Mouse (Mus musculus): ENCODE data around the gene Romo1. TPM values are rescaled to one million over a fixed set of nuclear protein-coding genes. Genes with fewer than 3 reads are reported as not detected.
A peak's percentile ranks its signal among the peaks of the same experiment; 100 is the strongest.

Romo1 gene
- polyA plus RNA-seq, 1 experiment from 2014 or later: 422 TPM

DNA sequence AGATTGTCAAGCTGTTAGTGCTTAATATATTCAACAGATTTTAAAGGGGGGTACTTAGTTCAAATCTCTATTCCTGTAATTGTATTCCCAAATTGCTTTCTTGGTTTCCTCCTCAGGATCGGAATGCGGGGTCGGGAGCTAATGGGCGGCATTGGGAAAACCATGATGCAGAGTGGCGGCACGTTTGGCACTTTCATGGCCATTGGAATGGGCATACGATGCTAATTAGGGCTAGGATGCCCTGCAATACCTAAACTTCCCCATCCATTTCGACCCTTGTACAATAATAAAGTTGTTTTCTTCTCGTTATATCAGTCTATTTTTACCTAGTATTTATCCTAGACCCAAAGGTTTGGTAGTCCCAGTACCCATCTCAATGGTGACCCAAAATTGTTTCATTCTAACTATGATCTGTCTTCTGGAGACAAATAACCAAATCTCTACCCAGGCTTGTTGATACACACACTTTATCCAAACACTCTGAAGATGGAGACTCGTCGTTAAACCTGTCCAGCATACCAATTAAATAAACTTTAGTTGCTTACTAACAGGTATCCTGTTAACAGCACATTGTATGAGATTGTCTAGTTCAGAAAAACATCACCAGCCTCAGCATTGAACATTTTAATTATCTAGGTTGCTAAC lies 1.8 kb downstream of the Romo1 start:
- Histone ChIP-seq H3K4me2 (replicated peaks) (peak overlapping the region; percentile 54; the same call in 1 of the 2 replicates), H3K27ac (replicated peaks) (no peak overlapping the region), H3K27me3 (no peaks in the 10 kb centered on the region), H3K9ac (replicated peaks) (no peak overlapping the region), H3K9me3 (no peaks in the 10 kb centered on the region), H3K4me3 (peak overlapping the region; percentile 78; the same call in 1 of the 2 replicates), H3K36me3 (peaks cover 42% of the 10 kb centered on the region), H3K4me1 (peaks cover 13% of the 10 kb centered on the region)
- ATAC-seq (ENCODE audit: low FRiP score, low read depth): no peak
- 65% methylated on average over 11 of the region's 11 CpGs for WGBS

DNA sequence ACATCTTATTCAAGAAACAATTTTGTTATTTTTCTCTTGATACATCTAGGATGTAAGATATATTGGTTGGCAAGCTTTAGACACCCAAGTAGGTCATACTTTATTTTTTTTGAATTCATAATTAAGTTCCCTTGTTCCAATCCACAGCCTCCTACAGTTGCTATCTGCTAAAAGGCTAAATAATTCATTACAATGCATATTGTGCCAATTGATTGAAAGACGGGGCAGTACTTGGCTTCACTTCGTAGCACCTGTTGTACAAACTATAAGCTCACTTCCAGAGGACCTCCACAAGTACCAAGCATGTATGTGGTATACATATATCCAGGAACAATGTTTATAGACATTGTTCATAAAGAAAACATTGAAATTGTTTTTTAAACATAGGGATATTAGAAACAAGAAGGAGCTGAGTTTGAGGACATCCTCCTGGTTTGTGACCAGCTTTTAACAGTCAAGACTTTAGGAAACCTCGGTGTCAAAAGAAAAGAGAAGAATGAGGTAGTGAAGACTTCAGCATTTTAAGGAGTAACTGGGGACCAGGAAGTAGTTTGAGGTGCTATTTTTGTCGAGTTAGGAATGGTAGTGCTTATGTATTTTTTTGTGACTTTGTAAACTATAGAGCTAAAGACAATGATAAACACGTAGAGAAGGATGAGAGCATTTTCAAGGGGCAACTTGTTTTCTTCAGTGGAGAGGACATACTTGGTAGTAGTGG lies 2.6 kb downstream of the Romo1 start:
- H3K4me2 ChIP-seq (replicated peaks): no peak overlapping the region
- H3K27me3 ChIP-seq: no peaks in the 10 kb centered on the region
- no peak overlapping the region for H3K9ac ChIP-seq (replicated peaks)
- ATAC-seq (ENCODE audit: low FRiP score, low read depth): no peak
- no peak overlapping the region for H3K4me3 ChIP-seq
- no peaks in the 10 kb centered on the region for H3K9me3 ChIP-seq
- no peak overlapping the region for H3K27ac ChIP-seq (replicated peaks)
- peaks cover 13% of the 10 kb centered on the region for H3K4me1 ChIP-seq
- WGBS: 76% methylated on average over 5 of the region's 5 CpGs
- H3K36me3 ChIP-seq: peaks cover 47% of the 10 kb centered on the region

GRCm38 (mm10) chr2:156147316-156147915 lies 3.6 kb downstream of the Romo1 start:
- H3K9me3 ChIP-seq: no peaks in the 10 kb centered on the region
- no peak overlapping the region for H3K4me3 ChIP-seq
- H3K27ac ChIP-seq (replicated peaks): no peak overlapping the region
- ATAC-seq (ENCODE audit: low FRiP score, low read depth): no peak
- H3K4me2 ChIP-seq (replicated peaks): no peak overlapping the region
- no peaks in the 10 kb centered on the region for H3K27me3 ChIP-seq
- WGBS: 93% methylated on average over 3 of the region's 3 CpGs
- peaks cover 13% of the 10 kb centered on the region for H3K4me1 ChIP-seq
- peaks cover 48% of the 10 kb centered on the region for H3K36me3 ChIP-seq
- H3K9ac ChIP-seq (replicated peaks): no peak overlapping the region

GRCm38 (mm10) chr2:156151538-156151937 lies 7.7 kb downstream of the Romo1 start:
- Histone ChIP-seq H3K36me3 (peaks cover 76% of the 10 kb centered on the region), H3K4me3 (no peak overlapping the region), H3K27me3 (no peaks in the 10 kb centered on the region), H3K9me3 (no peaks in the 10 kb centered on the region), H3K27ac (replicated peaks) (no peak overlapping the region), H3K9ac (replicated peaks) (no peak overlapping the region), H3K4me1 (no peaks in the 10 kb centered on the region), H3K4me2 (replicated peaks) (no peak overlapping the region)
- no peak for ATAC-seq (ENCODE audit: low FRiP score, low read depth)

- ATAC-seq (ENCODE audit: low FRiP score, low read depth): no peak
- Histone ChIP-seq H3K36me3 (peaks cover 83% of the 10 kb centered on the region), H3K27ac (replicated peaks) (no peak overlapping the region), H3K9me3 (no peaks in the 10 kb centered on the region), H3K4me3 (no peak overlapping the region), H3K4me1 (no peaks in the 10 kb centered on the region), H3K27me3 (no peaks in the 10 kb centered on the region), H3K4me2 (replicated peaks) (no peak overlapping the region), H3K9ac (replicated peaks) (no peak overlapping the region)
- 100% methylated on average over 1 of the region's 1 CpGs for WGBS
Measured at GRCm38 (mm10) chr2:156165478-156165877, 21.6 kb downstream of the Romo1 start.

GRCm38 (mm10) chr2:156166557-156166956 lies 22.7 kb downstream of the Romo1 start:
- Histone ChIP-seq H3K9ac (replicated peaks) (no peak overlapping the region), H3K4me1 (no peaks in the 10 kb centered on the region), H3K27me3 (no peaks in the 10 kb centered on the region), H3K4me2 (replicated peaks) (no peak overlapping the region), H3K27ac (replicated peaks) (no peak overlapping the region), H3K4me3 (no peak overlapping the region), H3K9me3 (no peaks in the 10 kb centered on the region), H3K36me3 (peaks cover 87% of the 10 kb centered on the region)
- 96% methylated on average over 5 of the region's 5 CpGs for WGBS
- ATAC-seq (ENCODE audit: low FRiP score, low read depth): no peak

DNA sequence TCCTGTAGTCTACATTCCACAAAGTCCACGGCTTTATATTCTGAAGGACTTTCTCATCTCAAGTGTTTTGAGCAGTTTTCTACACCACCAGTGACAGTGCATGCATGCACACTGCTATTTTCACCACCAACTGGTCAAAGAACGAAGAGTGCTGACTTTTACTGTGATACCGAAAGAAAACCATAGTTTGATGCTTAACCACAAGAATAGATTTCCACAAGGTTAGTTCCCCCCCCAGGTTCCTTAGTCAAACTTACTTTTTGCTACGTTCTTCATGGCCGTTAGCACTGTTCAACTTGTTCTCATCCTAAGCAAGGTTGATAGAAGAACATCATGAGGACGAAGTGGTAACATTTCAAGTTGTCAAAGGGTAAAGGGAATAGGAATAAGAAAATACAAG lies 33.2 kb downstream of the Romo1 start:
- Histone ChIP-seq H3K27ac (replicated peaks) (no peak overlapping the region), H3K4me3 (no peak overlapping the region), H3K4me1 (peaks cover 22% of the 10 kb centered on the region), H3K36me3 (peaks cover 43% of the 10 kb centered on the region), H3K9ac (replicated peaks) (no peak overlapping the region), H3K4me2 (replicated peaks) (0 out of 2 replicates have a peak overlapping the region, but pooled peaks have one; percentile 17), H3K9me3 (no peaks in the 10 kb centered on the region), H3K27me3 (no peaks in the 10 kb centered on the region)
- ATAC-seq (ENCODE audit: low FRiP score, low read depth): no peak
- 92% methylated on average over 6 of the region's 6 CpGs for WGBS

GRCm38 (mm10) chr2:156177651-156178050 lies 33.8 kb downstream of the Romo1 start:
- no peak overlapping the region for H3K4me3 ChIP-seq
- H3K9ac ChIP-seq (replicated peaks): no peak overlapping the region
- H3K27ac ChIP-seq (replicated peaks): no peak overlapping the region
- H3K4me2 ChIP-seq (replicated peaks): peak overlapping the region; percentile 88
- peaks cover 39% of the 10 kb centered on the region for H3K36me3 ChIP-seq
- no peaks in the 10 kb centered on the region for H3K27me3 ChIP-seq
- ATAC-seq (ENCODE audit: low FRiP score, low read depth): no peak
- H3K4me1 ChIP-seq: peaks cover 22% of the 10 kb centered on the region
- no peaks in the 10 kb centered on the region for H3K9me3 ChIP-seq
- 82% methylated on average over 7 of the region's 7 CpGs for WGBS

GRCm38 (mm10) chr2:156179046-156179795 lies 35.4 kb downstream of the Romo1 start:
- Histone ChIP-seq H3K9ac (replicated peaks) (peak overlapping the region; percentile 100), H3K4me1 (peaks cover 22% of the 10 kb centered on the region), H3K36me3 (peaks cover 30% of the 10 kb centered on the region), H3K9me3 (no peaks in the 10 kb centered on the region), H3K27me3 (no peaks in the 10 kb centered on the region), H3K27ac (replicated peaks) (peak overlapping the region; percentile 97), H3K4me2 (replicated peaks) (peak overlapping the region; percentile 88), H3K4me3 (peak overlapping the region; percentile 99)
- peak; percentile 16; the same call in 1 of the 2 replicates for ATAC-seq (ENCODE audit: low FRiP score, low read depth)
- 2% methylated on average over 47 of the region's 47 CpGs for WGBS

DNA sequence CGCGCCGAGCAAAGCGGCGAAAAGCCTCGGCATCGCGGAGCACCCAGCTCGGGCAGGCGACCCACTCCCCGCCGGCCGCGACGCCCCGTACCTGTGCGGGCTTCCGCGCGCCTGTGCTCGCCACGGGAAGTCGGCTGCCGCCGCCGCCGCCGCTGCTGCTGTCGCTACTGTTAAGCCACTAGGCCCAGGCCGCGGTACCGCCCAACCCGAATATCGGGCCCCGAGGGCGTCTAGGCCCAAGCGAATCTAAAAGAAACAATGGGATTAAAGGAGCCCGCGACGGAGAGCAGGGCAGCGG lies 35.9 kb downstream of the Romo1 start:
- H3K9ac ChIP-seq (replicated peaks): peak overlapping the region; percentile 100
- ATAC-seq (ENCODE audit: low FRiP score, low read depth): no peak; the same call in 1 of the 2 replicates
- peaks cover 22% of the 10 kb centered on the region for H3K4me1 ChIP-seq
- peak overlapping the region; percentile 97 for H3K27ac ChIP-seq (replicated peaks)
- no peaks in the 10 kb centered on the region for H3K27me3 ChIP-seq
- H3K36me3 ChIP-seq: peaks cover 25% of the 10 kb centered on the region
- peak overlapping the region; percentile 99 for H3K4me3 ChIP-seq
- no peaks in the 10 kb centered on the region for H3K9me3 ChIP-seq
- 0 out of 2 replicates have a peak overlapping the region, but pooled peaks have one; percentile 88 for H3K4me2 ChIP-seq (replicated peaks)
- under 1% methylated on average over 31 of the region's 41 CpGs for WGBS

- no peaks in the 10 kb centered on the region for H3K27me3 ChIP-seq
- H3K36me3 ChIP-seq: peaks cover 24% of the 10 kb centered on the region
- WGBS: under 1% methylated on average over 47 of the region's 47 CpGs
- peak within 1 kb of the TSS; percentile 97 for H3K27ac ChIP-seq (replicated peaks)
- peak within 1 kb of the TSS; percentile 100 for H3K9ac ChIP-seq (replicated peaks)
- peak within 1 kb of the TSS; percentile 88 for H3K4me2 ChIP-seq (replicated peaks)
- ATAC-seq (ENCODE audit: low FRiP score, low read depth): peak; percentile 98
- H3K4me1 ChIP-seq: peaks cover 22% of the 10 kb centered on the region
- peak within 1 kb of the TSS; percentile 99 for H3K4me3 ChIP-seq
- no peaks in the 10 kb centered on the region for H3K9me3 ChIP-seq
Measured at GRCm38 (mm10) chr2:156180094-156180821, 36.4 kb downstream of the Romo1 start, which contains the start of gene Rbm39. Gene Rbm39 (minus strand): TSS chr2:156180238.
